Mouse (Mus musculus): ENCODE data around the gene Hrh3.

The Hrh3 gene

DNA sequence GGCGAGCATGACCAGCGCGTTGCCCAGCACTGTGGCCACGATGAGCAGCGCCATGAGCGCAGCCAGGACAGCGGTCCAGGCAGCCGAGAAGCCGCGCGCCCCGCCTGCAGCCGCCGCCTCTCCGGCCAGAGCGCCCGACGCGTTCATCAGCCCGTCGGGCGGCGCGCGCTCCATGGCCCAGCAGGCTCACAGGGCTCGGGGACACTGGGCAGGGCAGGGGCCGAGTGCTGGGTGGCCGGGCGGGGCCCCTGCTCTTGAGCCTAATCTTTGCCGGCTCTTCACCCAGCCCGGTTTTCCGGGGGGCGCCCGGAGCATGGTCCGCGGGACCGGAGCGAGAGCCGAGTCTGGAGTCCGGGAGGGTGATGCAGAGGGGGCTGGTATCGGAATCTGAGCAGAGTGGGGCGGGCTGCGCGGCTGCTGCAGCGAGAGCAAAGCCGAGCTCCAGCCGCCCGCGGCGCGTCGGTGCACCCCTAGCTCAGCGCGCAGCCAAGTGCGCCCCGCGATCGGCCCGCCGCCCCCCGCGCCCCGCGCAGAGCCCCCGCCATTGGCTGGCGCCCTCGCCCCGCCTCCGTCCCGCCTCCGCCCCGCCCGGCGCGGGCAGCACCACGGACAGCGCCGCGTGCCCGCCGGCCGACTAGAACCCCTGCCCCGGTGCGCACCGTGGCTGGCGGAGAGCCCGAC is at the start of gene Hrh3:
Gene Hrh3 (minus strand): TSS at position 511 of the 681 bp plus-strand sequence.
- DNase-seq (ENCODE audit: low spot score in 2 of 2) = peak in 1 of 2 experiments; percentile 45

GRCm38 (mm10) chr2:180148551-180148950 is 44.3 kb upstream of the Hrh3 start:
- no peak for DNase-seq (ENCODE audit: low spot score in 2 of 2)

DNA sequence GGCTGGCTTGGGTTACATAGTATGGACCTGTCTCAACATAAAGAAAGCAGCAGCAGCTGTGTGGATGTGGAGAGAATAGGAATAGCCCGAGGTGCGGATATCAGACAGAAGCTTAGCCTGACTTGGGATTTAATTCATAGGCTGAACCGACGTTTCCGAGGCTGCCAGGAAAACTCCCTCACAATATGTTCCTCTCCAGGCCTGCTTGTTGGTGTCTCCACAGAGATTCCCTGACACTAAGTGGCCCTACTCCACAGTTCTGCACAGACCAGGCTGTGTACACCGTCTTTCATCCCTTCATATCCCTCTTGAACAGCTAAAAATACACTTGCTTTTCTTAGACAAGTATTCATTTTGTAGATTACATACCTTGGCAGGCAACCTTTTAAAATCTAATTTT is 43.1 kb upstream of the Hrh3 start:
- peak in 1 of 2 experiments; percentile 39 for DNase-seq (ENCODE audit: low spot score in 2 of 2)

- DNase-seq (ENCODE audit: low spot score in 2 of 2) = no peak
These were observed 41.8 kb upstream of the Hrh3 start for GRCm38 (mm10) chr2:180146091-180146490.

- DNase-seq (ENCODE audit: low spot score in 2 of 2) = no peak
These were observed 31.1 kb upstream of the Hrh3 start for GRCm38 (mm10) chr2:180135414-180135813.

- no peak for DNase-seq (ENCODE audit: low spot score in 2 of 2)
These were observed 29.6 kb upstream of the Hrh3 start for GRCm38 (mm10) chr2:180133911-180134310.

DNA sequence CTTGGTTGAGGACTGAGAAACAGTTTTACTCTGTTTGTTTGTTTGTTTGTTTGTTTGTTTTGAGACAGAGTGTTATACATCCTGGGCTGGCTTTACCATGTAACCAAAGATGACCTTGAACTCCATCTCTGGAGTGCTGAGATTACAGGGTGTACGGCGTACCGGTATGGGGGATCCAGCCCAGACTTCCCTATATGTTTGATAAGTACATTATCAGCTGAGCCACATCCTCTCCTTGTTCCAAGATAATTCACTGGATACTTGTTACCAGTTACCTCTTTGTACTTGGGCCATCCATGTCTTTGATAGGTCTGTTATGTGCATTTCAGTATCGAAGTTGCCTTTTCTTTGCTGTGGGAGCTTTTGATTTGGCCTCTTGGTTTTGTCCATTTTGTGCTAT is 28.9 kb upstream of the Hrh3 start:
- no peak for DNase-seq (ENCODE audit: low spot score in 2 of 2)

- DNase-seq (ENCODE audit: low spot score in 2 of 2) = no peak
These were observed 23.4 kb upstream of the Hrh3 start for GRCm38 (mm10) chr2:180127675-180128074.

DNA sequence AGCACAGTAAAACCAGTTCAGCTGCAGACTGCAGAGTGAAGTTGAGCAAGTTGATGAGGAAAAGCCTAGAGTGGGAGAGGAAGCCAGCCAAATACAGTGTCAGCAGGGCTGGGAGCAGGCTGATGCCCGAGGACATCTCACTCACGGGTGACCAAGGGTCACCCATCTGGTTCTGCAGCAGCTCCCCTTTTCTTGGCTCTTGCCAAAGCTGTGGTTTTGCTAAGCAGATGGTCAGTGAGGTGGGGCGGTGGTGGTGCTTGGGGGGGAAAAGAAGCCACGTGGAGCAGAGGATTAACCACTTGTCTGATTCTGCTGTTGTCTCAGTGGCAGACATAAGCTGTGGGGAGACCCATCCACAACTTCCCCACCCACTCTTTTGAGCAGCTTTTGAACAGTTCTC is 21.9 kb upstream of the Hrh3 start:
- DNase-seq (ENCODE audit: low spot score in 2 of 2) = no peak

DNA sequence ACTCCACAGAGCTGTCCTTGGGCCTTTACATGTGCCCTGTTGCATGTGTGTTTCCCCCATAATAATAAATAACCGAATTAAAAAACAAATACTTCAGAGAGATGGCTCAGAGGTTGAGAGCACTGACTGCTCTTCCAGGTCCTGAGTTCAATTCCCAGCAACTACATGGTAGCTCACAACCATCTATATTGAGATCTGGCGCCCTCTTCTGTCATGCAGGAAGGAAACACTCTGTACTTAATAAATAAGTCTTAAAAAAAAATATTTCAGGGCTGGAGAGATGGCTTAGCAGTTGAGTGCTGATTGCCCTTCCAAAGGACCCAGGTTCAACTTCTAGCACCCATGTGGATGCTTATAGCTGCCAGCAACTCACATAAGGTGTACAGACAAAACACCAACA is 19.9 kb upstream of the Hrh3 start:
- no peak for DNase-seq (ENCODE audit: low spot score in 2 of 2)

GRCm38 (mm10) chr2:180120292-180120761 is 16.0 kb upstream of the Hrh3 start:
- no peak for DNase-seq (ENCODE audit: low spot score in 2 of 2)

GRCm38 (mm10) chr2:180119439-180120291 is 15.4 kb upstream of the Hrh3 start:
- no peak for DNase-seq (ENCODE audit: low spot score in 2 of 2)

GRCm38 (mm10) chr2:180118661-180119438 is 14.6 kb upstream of the Hrh3 start, which contains the start of gene Osbpl2:
Osbpl2 (plus strand) TSS chr2:180119306.
- DNase-seq (ENCODE audit: low spot score in 2 of 2) = peak; percentile 98 to 100

- peak in 1 of 2 experiments; percentile 64 for DNase-seq (ENCODE audit: low spot score in 2 of 2)
These were observed 13.4 kb upstream of the Hrh3 start for GRCm38 (mm10) chr2:180117485-180118194.

DNA sequence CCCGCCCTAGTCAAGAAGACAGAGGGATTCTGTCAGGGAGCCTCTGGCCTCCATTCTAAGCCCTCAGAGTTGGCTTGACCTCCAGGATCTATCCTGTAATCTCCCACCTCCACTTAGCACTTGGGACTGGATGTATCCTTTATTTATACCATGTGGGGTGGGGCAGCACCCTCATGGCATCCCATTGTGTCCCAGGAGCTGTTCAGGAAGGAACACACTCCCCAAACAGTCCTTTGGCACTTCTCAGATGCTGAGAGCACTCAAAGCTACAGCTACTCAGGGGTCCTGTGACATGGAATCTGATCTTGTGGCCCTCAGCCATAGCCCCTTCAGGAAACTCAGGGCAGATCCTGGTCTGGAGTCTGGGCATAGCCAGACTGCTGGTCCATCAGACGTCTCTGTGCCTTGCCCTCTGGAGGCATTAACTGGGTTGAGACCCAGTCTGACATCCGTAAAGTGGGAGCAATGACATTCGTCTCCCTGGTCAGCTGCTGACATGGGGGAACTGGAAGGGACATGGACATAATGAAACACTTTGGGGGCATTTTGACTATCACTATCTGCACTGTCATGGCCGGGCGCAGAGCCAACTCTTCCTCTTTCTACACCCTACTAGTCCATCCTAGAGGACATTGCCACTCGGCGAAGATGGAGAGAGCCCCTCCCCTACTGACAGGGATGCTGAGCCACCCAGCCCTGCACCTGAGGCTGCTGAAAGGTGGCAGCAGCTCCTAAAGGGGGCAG is 12.6 kb upstream of the Hrh3 start:
- DNase-seq (ENCODE audit: low spot score in 2 of 2) = no peak

DNA sequence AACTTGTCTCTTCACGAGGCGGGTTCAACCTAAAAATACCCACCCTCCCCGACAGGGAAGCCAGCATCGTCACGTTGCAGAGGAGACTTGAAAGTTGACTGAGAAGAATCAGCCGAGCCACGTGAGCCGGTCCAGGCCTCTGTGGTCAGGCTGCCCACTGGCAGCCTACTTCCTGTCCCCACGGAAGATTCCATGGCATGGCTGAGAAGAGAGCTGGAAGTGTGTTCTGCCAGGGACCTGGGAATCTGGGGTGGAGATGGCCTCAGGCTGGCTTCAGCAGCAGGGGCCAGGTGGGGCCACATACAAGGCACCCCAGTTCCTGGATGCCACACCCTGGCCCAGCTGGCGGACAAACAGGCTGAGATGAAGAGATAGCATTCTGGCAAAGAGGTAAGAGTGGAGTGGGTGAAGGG is 11.8 kb upstream of the Hrh3 start:
- peak in 1 of 2 experiments; percentile 68 for DNase-seq (ENCODE audit: low spot score in 2 of 2)

DNA sequence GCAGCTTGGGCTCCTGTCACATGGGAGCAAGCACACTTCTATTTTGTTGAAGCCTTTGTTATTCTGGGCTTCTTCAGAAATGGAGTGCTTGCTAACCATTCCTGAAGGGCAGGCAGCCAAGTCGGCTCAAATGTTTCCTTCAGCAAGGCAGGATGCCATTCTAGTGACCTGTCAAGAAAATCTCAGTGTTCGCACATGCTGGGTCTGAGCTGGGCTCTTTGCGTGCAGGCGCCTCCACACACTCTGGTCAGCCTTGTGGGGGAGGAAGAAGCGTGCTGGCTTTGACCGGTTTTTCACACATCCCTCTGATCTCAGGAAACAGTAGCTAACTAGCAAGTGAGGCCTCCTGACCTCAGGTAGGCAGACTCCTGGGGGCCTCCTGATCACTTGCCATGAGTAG is 11.0 kb upstream of the Hrh3 start:
- peak in 1 of 2 experiments; percentile 68 for DNase-seq (ENCODE audit: low spot score in 2 of 2)

DNA sequence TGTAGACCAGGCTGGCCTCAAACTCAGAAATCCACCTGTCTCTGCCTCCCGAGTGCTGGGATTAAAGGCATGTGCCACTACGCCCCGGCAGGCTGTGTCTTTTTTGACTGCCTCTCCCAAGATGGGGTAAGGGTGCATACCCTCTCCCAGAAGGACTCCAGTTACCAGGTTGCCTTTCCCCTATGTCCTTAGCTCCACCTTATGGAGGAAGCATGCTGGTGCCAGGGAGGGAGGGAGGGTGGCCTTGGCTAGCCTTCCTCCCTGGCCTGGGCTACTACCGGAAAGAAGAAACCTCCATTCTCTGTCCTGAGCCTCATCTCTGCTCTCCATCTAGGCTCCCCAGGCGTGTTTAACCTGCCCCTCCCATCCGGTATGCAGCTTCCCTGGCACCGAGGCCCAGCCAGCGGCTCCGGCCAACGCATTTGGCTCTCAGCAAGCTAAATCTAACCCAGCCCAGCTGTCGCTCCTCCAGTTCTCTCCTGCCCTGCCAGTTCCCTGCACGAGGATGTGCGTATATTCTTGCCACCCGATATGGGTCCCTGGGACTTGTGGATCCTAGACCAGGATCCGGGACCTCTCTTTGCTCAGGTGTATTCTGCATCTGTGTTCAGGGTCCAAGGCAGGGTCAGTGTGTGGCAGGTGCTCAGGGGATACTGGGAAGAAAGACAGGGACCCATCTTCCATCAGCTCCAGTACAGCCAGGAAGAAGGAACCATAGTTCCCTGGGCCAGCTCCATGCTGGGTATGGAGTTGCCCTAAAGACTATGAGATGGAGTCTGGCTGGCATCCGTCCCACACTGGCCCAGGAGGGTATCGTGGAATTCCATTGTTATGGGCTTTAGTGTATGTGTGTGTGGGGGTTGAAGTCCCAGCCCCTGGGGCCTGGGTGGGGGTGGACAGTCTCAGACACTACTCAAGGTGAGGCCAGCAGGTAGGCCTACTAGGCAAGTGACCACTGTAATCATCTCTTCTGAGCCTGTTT is 9.9 kb upstream of the Hrh3 start:
- peak in 1 of 2 experiments; percentile 86 for DNase-seq (ENCODE audit: low spot score in 2 of 2)

- no peak for DNase-seq (ENCODE audit: low spot score in 2 of 2)
These were observed 4.0 kb upstream of the Hrh3 start for GRCm38 (mm10) chr2:180108285-180108684.

Measured in left cerebral cortex, adult 9 months (tissue).